Mouse (Mus musculus): ENCODE measurements at regions not wholly inside any gene's neighbourhood (a gene's known extent, or its start where the extent isn't known, plus 50 kb on each side); places are given as distances from the start of the nearest gene placed in this dataset.

GRCm38 (mm10) chr4:84766708-84767425 is 91.8 kb upstream of the Bnc2 start:
- TF ChIP-seq CTCF (IDR thresholded peaks at IDR 0.05; ENCODE audit: low read depth) (no peak), EP300 (IDR thresholded peaks at IDR 0.05; ENCODE audit: low read depth) (no peak)
